Mouse (Mus musculus) heart, adult 2 months (tissue): ENCODE data around the gene Vpreb1.

ENCODE experiments used
- CTCF ChIP-seq: fragments of 200-600 bp; IDR thresholded peaks from 2 replicates; pipeline ENCODE4 v1.8.1; 2022; ENCODE audit warnings: antibody characterized with exemption, mild to moderate bottlenecking, moderate library complexity
- EP300 ChIP-seq: fragments of 200-500 bp; IDR thresholded peaks from 2 replicates; pipeline ENCODE4 v1.6.1; 2011; ENCODE audit warnings: low read depth, low read length, control low read depth; ENCODE audit not compliant: insufficient read depth
- POLR2A ChIP-seq: fragments of 200-500 bp; IDR thresholded peaks from 2 replicates; pipeline ENCODE4 v1.6.1; 2011; ENCODE audit warnings: mild to moderate bottlenecking, low read depth, low read length, control low read depth; ENCODE audit not compliant: insufficient read depth

DNA sequence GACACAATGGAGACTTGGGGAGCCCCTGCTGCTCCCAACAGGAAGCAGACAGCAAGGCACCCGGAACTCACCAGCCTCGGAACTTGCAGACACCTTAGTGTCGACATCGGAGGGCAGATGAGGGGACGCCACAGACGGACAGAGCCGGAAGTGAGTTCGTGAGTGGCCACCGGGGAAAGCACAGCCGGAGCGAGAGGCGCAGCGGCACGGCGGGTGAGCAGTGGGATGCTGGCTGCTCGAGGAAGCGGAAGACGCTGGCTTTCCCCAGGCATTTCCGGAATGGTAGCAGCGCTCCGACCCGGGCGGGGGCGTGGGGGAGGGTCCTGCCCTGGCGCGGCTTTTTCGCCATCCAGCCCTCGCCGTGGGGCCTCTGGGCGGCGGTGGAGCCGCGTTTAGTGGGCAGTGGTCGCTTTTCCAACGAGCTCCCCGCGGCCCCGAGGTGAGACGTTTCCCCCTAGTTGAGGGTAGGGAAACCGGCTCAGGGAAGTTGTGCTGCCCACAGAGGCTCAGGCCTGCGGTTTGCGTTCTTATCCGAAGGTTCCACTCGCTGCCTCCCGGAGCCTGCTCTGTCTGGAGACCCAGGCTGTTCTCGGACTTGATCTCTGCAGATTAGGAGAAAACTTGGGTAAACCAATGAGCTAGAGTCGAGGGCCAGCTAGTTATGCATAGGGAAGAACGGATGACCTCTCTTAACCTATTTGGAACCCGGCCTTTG, at the start of gene Vpreb1, which contains the start of gene Top3b:
- TF ChIP-seq CTCF (peak; percentile 57), POLR2A (peak; percentile 86), EP300 (peak; percentile 85)
